In genomic region chr2:27415060-27415783, GRCm38 (mm10) we compare ENCODE assay signal across 11 mouse cellular contexts. TPM values are rescaled to one million over a fixed set of nuclear protein-coding genes. Genes with fewer than 3 reads are reported as not detected.
DNase-seq lines count a peak whose midpoint lies in the region; ATAC-seq lines count a peak whose summit lies in the region.
"Had no signal": no experiment of that assay in that cellular context is flagged by ENCODE, and none has a peak within 500 bp of the region (broad histone marks: within the 10 kb centered on the region; RNA-seq: fewer than 3 reads in every experiment).

No protein-coding gene starts in this region.

- no peak overlapping the region for H3K9ac ChIP-seq in lung, embryonic 15.5 days
- no peak overlapping the region for H3K9ac ChIP-seq in forebrain, embryonic 15.5 days (replicated peaks)
- no peak overlapping the region for H3K9ac ChIP-seq in midbrain, embryonic 15.5 days
- H3K9ac ChIP-seq: heart, embryonic 15.5 days had no signal

- no peaks in the 10 kb centered on the region for H3K9me3 ChIP-seq in lung, embryonic 15.5 days
- H3K9me3 ChIP-seq in forebrain, embryonic 15.5 days, result no peaks in the 10 kb centered on the region
- H3K9me3 ChIP-seq in midbrain, embryonic 15.5 days, result no peaks in the 10 kb centered on the region
- H3K9me3 ChIP-seq: heart, embryonic 15.5 days had no signal

- WGBS in lung, embryonic 15.5 days, result 66% methylated on average over 11 of the region's 11 CpGs
- 60% methylated on average over 11 of the region's 11 CpGs for WGBS in forebrain, embryonic 15.5 days
- 71% methylated on average over 11 of the region's 11 CpGs for WGBS in midbrain, embryonic 15.5 days

- H3K4me3 ChIP-seq in lung, embryonic 15.5 days, result no peak overlapping the region
- no peak overlapping the region for H3K4me3 ChIP-seq in forebrain, embryonic 15.5 days
- no peak overlapping the region for H3K4me3 ChIP-seq in midbrain, embryonic 15.5 days
- H3K4me3 ChIP-seq: heart, embryonic 15.5 days; layer of hippocampus, adult 2 months had no signal

- no peak for DNase-seq in lung, postnatal 4 days
- DNase-seq in CD4-positive, CD25-positive, alpha-beta regulatory T cell, adult 2 months (ENCODE audit: low read depth, low spot score), result peak; percentile 60
- DNase-seq in urinary bladder, postnatal 14 days (ENCODE audit: low spot score), result no peak
- no peak for DNase-seq in ovary, postnatal 36 days (ENCODE audit: low spot score)
- DNase-seq in left cerebral cortex, postnatal 36 days (ENCODE audit: low spot score in 2 of 2), result no peak
- DNase-seq: cerebellum, postnatal 36 days had no signal

- H3K27me3 ChIP-seq in lung, embryonic 15.5 days, result no peaks in the 10 kb centered on the region
- no peaks in the 10 kb centered on the region for H3K27me3 ChIP-seq in forebrain, embryonic 15.5 days
- H3K27me3 ChIP-seq in midbrain, embryonic 15.5 days (replicated peaks), result no peaks in the 10 kb centered on the region
- H3K27me3 ChIP-seq: heart, embryonic 15.5 days had no signal

- intact Hi-C loops in left cerebral cortex, postnatal 36 days (cut with DNase I), result no loop called here

- ATAC-seq in lung, embryonic 15.5 days (ENCODE audit: borderline replicate concordance, extremely low read depth, low FRiP score, low TSS enrichment), result no peak
- no peak for ATAC-seq in forebrain, embryonic 15.5 days (replicated peaks)
- no peak for ATAC-seq in midbrain, embryonic 15.5 days (replicated peaks)

- peak overlapping the region; percentile 81; the same call in 1 of the 2 replicates for H3K27ac ChIP-seq in lung, embryonic 15.5 days
- H3K27ac ChIP-seq in forebrain, embryonic 15.5 days (replicated peaks), result peak overlapping the region; percentile 47
- H3K27ac ChIP-seq in midbrain, embryonic 15.5 days, result peak overlapping the region; percentile 37
- H3K27ac ChIP-seq: layer of hippocampus, adult 2 months had no signal

- no peaks in the 10 kb centered on the region for H3K36me3 ChIP-seq in lung, embryonic 15.5 days
- H3K36me3 ChIP-seq in forebrain, embryonic 15.5 days, result no peaks in the 10 kb centered on the region
- no peaks in the 10 kb centered on the region for H3K36me3 ChIP-seq in midbrain, embryonic 15.5 days (replicated peaks)
- H3K36me3 ChIP-seq: heart, embryonic 15.5 days had no signal

- peaks cover 97% of the 10 kb centered on the region for H3K4me1 ChIP-seq in lung, embryonic 15.5 days
- peaks cover 65% of the 10 kb centered on the region for H3K4me1 ChIP-seq in forebrain, embryonic 15.5 days
- H3K4me1 ChIP-seq in midbrain, embryonic 15.5 days, result peaks cover 64% of the 10 kb centered on the region

- H3K4me2 ChIP-seq in lung, embryonic 15.5 days, result no peak overlapping the region; the same call in 1 of the 2 replicates
- no peak overlapping the region for H3K4me2 ChIP-seq in forebrain, embryonic 15.5 days (replicated peaks)
- H3K4me2 ChIP-seq in midbrain, embryonic 15.5 days, result no peak overlapping the region

RNA-seq across cellular contexts. Expression of gene Vav2, which starts 11.6 kb away (rescaled TPM):
- 9.0 and 9.7 TPM in 2 replicates for polyA plus RNA-seq in lung, embryonic 15.5 days (2015; fragmentation: Nextera tagmentation; extraction: Ambion mirVana)
- polyA plus RNA-seq in forebrain, embryonic 15.5 days (2015; fragmentation: Nextera tagmentation; extraction: Ambion mirVana), result 12.6 and 13.9 TPM in 2 replicates
- 13.9 and 15.7 TPM in 2 replicates for polyA plus RNA-seq in midbrain, embryonic 15.5 days (2015; fragmentation: Nextera tagmentation; extraction: Ambion mirVana)
- total RNA-seq in left cerebral cortex, postnatal 36 days (2021), result 10 to 100 TPM in 1 of 2 experiments, 1 to 10 TPM in 1; 9.6 to 12.3 TPM

RNA-seq across cellular contexts. Expression of gene Brd3os, which starts 26.9 kb away (rescaled TPM):
- 6.2 and 7.1 TPM in 2 replicates for polyA plus RNA-seq in lung, embryonic 15.5 days (2015; fragmentation: Nextera tagmentation; extraction: Ambion mirVana)
- polyA plus RNA-seq in forebrain, embryonic 15.5 days (2015; fragmentation: Nextera tagmentation; extraction: Ambion mirVana), result 30.6 and 31.5 TPM in 2 replicates
- 42.7 and 44.5 TPM in 2 replicates for polyA plus RNA-seq in midbrain, embryonic 15.5 days (2015; fragmentation: Nextera tagmentation; extraction: Ambion mirVana)
- 10 to 100 TPM; 26.2 to 30.0 TPM for total RNA-seq in left cerebral cortex, postnatal 36 days (2021)
